Mouse (Mus musculus): ENCODE measurements around the gene Pax7.

Gene Pax7

DNA sequence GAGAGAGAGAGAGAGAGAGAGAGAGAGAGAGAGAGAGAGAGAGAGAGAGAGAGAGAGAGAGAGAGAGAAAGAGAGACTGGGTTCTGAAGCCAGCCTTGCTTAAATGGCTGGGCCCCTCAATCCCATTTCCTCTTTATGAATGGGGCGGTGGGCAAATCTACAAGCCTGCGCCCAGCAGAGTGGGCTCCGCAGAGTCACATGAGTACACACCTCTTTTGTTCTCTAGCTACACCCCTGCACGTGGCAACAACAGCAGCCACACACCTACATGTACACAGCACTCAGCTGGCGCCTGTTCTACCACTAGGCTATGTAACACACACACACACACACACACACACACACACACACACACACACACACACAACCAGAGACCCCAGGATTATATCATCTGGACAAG lies 21.9 kb downstream of the Pax7 start:
- DNase-seq (ENCODE audit: low spot score), result no peak

DNA sequence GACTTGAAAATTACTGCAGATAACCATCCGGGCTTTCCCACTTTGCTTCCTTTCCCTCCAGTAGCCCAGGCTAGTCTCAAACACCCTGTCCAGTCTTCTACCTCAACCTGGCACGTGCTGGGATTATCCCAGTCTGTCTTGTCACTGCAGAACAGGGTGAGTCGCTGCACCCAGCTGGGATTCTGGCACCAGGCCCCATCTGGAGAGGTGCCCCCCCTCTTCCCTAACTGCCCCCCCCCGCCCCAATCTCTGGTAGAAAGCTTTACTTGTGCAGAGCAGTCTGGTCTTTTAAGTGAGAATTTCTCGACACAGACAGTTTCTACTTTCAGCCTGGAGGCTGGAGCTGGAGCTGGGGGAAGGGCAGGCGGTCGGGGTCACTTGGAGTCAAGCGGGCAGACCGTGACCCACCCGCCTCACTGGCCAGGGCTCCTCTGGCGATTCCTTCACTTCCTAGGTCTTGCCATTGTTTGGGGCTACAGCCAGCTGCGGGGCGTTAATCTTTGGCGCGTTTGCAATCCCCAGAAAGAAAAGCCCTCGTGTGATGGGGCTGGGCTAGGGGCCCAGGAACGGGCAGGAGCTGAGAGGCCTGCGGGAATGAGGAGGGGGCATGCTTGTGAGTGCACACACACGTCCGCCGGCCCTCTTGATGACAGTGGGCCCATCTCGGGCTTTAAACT lies 22.4 kb downstream of the Pax7 start:
- DNase-seq (ENCODE audit: low spot score), result no peak

DNA sequence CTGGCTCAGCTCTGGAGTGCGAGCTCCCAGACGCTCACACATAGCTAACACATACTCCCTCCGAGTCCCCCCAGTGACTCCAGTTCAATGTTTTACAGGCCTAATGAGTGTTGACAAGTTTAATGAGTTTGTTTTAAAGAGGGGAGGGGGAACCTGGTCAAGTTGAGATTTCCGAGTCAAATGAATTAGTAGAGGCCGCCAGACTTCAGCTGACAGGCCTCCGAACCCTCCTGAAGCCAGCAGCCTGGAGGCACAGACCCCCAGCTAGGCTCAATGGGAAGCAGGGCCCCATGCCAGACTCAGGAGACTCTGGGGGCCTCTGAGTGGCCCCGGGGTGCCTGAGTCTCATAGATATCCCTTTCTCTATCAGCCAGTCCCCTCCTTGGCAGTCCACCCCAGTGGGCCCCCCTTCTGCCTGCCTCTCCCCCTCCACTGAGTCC lies 23.9 kb downstream of the Pax7 start:
- DNase-seq (ENCODE audit: low spot score), result no peak

DNA sequence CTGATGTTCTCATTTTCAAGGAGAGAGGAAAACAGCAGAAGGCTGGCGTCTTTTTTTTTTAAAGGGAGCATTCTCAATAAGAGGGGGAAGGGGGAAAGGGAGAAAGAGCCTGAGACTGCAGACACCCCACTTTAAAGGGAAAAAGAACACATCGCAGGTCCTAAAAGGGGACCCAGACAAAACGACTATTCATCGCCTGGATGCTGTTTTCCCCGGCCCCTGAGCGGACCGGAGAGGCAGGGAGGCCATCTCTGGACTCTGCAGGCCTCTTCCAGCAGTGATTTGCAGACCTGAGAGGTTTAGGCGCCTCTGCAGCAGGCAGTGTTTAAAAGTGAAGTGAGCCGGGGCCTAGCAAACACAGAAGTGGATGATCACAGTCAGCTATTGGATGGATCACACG lies 25.5 kb downstream of the Pax7 start:
- no peak for DNase-seq (ENCODE audit: low spot score)

DNA sequence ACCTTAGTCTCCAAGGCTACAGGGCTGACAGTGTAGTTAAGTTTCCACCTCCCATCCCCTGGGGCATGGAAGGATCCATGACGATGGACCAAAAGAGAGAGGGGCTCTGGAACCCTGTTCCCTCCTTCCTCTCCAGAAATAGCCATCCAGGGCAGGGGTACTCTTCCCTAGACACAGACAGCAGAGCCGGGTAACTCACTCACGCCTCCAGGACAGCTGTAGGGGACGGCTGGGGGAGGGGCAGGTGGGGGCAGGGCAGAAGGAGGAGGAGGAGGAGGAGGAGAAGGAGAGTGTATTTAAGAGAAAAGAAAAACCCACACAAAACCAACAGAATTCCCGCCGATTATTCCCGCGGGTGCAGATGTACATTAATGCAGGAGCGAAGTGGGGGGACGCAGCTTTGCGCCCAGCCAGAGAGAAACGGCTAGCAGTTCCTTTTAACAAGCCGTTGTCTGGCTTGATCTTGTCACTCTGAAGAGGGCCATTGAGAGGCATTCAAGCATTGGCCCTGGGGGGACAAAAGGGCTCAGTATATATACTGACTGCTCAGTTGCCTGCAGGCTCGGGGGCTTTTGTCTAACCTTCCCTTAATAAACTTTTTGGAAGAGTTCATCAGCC lies 26.0 kb downstream of the Pax7 start:
- DNase-seq (ENCODE audit: low spot score), result no peak

DNA sequence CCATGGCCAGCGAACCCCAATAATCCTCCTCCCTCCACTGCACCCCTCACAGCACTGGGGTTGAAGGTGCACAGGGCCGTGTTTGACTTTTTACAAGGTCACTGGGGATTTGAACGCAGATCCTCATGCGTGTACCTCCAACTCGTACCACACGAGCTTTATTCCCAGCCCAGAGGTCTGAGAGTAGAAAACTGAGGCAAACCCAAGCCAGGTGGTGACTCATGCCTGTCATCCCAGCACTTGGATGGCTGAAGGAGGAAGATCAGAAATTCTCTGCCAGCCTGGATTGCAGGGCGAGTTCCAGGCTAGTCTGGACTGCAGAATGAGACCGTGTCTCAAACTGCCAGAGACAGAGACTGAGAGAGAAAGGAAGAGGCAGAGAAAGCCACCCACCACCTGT lies 28.4 kb downstream of the Pax7 start:
- no peak for DNase-seq (ENCODE audit: low spot score)

DNA sequence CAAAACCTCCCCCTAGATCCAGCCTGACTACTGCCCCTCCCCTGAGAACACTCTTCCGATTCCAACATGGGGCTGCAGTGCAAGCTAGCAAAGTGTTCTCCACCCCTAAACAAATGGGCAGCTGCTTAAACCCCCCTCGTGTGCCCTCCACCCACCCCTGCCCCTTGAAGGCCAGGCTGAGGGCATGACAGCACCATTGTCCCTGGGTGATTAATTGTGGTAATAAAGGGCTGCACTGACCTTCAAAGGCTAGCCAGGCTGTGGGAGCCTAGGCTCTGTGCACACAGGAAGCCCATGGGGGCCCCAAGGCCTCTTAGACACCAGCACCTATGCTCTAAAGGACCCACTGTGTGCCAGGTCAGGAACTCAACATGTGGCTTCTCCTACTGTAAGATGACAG lies 29.3 kb downstream of the Pax7 start:
- no peak for DNase-seq (ENCODE audit: low spot score)

DNA sequence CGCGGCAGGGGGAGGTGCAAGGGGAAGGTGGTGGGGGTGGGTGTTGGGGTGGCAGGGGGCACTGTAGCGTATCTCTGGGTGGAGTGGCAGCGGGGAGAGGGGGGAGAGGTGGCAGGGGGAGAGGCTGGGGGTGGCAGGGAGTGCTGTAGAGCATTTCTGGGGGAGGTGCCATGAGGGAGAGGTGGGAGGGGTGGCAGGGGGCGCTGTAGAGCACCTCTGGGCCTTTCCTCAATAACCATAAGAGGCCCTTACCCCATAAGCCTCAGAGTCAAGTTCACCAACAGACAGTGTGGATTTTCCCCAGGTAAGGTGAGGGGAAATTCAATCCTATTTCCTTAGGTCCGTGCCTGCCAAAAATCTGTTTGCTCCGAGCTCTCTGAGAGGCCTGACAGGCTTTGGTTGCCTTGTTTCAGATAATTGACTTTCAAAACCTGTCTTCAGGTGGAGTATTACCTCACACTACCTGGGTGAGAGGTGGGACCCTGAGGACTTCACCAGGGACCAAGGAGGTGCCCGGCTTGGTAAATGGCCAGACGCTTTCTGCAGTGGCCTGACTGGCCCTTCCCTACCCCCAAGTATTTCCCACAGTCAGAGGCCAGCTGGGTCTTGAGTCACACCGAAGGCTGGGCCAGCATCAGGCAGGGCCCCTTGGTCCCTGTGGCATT lies 33.8 kb downstream of the Pax7 start:
- no peak for DNase-seq (ENCODE audit: low spot score)

DNA sequence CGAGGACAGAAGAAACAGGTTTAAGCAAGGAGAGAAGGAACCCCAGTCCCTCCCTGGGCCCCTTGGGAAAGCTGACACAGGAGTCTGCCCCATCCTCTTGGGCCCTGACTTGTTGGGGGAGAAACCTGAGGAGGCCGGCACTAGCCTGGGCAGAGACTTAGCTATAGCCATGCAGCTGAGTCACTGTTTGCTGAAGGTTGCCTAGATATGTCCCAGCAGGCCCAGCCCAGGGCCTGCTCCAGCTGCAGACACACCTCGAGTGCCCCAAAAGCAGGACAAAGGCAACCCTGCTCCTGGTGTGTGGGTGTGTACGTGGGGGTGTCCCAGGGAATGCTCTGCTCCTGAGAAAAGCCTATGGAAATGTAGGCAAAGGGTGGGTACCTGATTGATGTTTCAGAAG lies 36.0 kb downstream of the Pax7 start:
- DNase-seq (ENCODE audit: low spot score), result no peak

DNA sequence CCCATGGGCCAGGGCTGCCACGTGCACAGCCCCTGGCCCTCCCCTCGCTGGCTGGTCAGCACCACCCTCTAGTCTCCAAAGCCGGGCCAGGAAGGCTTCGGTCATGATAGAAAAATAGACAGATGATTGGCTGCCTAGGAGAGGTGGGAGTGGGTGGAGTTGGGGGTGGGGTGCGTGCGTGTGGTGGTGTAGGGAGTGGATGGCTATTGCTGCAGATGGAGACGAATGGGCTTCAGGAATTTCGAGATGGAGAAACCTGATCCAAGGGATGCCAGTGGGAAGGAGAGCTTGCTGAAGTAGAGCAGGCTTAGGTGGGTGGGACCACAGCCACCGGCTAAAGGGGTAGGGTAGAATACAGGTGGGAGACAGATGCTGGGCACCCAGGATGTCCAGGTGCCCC lies 37.2 kb downstream of the Pax7 start:
- no peak for DNase-seq (ENCODE audit: low spot score)

DNA sequence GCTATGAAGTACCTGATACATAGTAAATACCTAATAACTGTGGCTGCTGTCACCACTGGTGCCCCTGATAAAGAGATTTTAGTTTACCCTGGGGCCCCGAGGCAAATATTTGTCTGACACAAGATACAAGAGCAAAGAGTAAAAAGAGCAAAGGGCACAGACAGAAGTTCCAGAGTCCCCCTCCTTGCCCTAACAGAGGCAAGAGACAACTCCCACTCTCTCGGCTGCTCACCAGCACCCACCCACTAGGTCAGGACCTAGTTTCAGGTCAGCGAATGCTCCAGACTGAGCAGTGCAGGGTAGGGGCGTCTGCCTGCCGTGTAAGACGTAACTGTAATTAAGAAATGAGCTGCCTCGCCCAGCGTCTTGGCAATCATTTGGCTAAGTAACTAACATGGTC lies 42.2 kb downstream of the Pax7 start:
- DNase-seq (ENCODE audit: low spot score), result no peak

DNA sequence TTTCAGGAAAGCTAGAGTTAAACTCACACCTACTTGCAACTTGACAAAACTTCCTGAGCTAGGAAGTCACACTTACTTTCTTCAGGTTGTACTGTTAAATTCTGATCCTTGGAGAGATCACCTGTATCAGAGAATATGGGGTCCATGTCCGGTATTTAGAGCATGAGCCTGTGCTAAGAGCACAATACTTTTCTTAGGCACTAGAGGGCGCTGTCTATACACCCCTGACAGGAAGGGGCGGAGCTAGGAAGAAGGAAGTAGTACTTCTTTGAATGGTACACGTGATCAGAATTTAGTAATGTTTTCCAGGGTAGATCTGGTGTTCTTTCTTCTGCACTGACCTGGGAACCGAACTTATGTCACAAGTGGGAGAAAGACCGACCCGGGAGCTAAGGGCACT lies 43.6 kb downstream of the Pax7 start:
- peak; percentile 61 for DNase-seq (ENCODE audit: low spot score)

DNA sequence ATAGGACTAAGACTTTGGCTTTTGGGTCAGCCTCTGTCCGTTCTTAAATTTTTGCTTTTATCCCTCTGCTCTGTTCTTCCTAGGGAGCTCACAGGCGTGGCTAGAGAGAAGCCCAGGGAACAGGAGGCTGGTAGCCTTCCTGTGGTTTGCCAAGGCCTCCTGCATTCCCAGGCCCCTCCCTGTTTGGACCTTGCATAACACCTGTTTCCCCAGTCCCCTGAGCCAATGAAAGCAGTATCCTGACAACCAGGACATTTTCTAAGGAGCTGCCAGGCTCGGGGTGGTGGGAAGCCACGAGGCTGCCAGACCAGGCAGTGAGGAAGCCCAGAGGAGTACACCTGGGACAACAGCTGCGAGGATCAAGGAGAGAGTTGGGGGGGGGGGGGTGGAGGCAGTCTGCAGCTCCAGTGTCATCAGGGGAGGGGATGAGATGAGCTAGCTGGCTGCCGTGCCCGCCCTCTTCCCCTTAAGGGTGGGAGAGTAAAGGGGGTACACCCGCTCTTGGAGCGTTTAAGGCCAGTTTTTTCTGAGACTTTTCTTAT lies 50.3 kb downstream of the Pax7 start:
- DNase-seq (ENCODE audit: low spot score), result no peak

DNA sequence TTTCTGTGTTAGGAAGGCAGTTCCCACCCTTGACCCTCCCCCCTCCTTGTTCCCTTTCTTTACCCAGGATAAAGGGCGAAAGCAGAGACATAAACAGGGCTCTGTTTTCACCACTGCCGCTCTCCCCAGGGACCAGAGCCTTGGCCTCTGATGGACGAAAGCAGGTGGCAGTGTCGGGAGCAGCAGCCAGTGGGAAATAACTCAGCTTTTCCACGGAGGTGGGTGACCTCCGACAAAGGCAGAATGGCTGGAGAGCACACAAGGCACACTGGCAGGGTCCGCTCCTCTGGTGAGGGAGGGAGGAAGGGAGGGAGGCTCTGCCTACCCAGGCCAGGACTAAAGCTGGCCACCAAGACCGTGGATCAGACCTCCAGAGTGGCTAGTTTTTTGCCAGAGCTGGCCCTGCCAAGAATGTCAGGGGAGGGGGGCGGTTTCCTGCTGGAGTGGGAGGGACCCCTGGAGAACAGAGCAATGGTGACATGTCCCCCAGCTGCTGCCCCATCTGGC lies 62.1 kb downstream of the Pax7 start:
- no peak for DNase-seq (ENCODE audit: low spot score)

DNA sequence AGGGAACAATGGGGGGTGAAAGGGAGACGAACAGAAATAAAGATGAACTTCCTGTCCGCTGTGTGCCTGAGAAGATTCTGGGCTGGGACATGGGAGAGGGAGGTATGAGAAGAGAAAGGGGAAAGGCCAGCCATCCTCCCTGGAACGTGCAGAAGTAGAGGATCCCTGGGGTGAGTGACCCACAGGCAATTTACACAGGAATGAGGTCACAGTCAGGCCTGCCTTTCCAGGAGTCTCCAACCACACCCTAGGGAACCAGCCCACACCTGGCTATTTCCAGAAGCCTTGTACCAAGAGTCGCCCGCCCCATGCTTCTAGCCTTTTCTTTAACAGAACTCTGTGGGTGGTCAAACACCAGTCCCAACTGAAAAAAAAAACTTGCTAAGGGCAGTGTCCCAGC lies 65.5 kb downstream of the Pax7 start:
- DNase-seq (ENCODE audit: low spot score), result no peak

DNA sequence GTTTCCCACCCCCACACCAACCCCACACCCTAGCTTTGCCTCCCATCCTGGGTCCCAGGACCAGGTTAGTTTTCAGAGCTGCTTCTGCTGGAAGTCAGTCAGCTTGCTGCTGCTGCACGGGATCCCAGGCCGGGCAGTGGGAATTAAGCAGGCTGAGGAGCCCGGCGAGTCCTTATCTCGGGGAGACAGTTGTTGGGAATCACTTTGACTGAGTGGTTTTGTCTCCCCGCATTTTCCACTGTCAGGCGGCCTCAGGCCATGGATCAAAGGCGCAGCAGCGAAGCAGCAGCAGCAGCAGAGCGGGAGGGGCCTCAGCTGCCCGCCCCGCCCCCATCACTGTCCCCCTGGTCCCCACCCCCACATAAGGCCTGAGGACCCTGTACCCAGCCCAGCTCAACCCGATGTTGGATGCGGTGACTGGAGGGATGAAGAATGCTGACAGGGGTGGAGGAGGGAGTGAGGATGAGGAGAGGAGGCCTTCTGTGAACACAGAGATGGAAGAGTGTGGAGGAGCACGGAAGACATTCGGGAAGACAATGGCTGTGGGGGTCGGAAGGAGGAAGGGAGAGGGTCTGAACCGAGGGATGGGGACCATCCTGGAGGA lies 66.1 kb downstream of the Pax7 start:
- DNase-seq (ENCODE audit: low spot score), result no peak

DNA sequence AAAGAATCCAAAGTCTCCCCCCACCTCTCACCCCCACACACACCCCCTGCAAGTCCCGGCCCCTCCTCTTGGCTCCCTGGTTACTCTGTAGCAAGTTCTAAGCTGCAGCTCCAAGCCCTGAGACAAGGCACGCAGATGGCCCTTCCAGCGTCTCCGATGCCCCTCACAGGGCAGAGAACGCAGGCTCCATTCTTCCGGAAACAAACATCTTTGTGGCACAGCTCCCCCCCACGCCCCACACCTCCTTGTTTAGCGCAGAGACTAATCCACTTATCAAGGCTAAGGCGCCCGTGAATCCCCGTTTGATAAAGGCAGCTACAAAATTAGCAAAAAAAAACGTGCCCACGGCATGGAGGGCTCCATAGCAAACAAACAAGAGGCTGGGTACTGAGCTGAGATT lies 71.4 kb downstream of the Pax7 start:
- no peak for DNase-seq (ENCODE audit: low spot score)

DNA sequence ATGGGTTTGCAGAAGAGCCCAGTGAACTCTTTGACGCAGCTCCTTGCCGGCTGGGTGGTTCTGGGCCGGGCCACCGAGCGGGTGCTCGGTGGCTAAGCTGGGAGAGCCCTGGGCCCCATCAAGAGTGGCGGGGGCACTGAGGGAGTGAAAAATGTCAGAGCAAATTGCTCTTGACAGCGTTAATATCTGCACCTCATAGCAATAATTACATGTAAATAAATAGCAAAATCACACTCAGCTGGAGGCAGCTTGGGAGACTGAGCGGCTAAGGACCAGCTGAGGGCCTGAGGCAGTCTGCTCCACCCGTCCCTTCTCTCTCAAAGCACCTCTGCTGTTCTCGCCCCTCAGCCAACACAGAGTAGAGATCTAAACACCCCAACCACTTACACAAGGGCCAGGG lies 72.6 kb downstream of the Pax7 start:
- DNase-seq (ENCODE audit: low spot score), result no peak

DNA sequence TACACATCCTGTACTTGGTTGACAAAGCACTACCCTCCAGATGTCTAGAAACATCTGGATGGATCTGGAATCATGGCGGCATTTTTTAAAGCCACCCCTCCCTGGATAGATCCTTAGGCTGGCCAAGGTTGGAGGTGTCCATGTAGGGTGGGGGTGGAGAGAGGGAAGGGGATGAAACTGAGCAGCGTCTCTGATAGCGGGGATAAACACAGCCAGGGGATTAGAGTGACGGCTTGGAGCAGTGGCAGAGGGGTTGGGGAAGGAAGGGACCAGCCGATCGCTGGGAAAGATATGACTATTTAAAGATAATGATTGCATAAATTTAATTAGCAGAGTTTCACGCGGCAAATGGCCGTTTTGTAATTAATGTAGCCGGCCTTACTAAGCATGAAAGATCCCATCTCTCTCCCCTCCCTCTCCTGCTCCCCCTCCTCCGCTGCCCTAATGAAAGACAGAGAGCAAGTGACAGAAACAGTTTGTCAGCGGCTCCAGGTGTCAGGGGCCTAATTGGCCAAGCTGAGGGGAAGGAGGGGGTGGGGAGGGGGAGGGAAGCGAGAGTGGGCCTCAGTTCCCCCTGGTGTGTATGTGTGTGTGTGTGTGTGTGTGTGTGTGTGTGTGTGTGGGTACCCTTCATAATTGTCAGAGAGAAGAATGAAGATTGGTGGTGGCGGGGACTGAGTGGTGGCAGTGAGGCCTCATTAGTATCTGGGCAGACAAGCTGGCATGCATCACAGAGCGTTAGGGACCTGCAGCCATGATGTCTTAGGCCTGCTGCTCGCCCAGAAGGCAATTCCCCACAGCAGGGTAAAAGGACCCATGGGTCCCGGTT lies 74.6 kb downstream of the Pax7 start:
- no peak for DNase-seq (ENCODE audit: low spot score)

DNA sequence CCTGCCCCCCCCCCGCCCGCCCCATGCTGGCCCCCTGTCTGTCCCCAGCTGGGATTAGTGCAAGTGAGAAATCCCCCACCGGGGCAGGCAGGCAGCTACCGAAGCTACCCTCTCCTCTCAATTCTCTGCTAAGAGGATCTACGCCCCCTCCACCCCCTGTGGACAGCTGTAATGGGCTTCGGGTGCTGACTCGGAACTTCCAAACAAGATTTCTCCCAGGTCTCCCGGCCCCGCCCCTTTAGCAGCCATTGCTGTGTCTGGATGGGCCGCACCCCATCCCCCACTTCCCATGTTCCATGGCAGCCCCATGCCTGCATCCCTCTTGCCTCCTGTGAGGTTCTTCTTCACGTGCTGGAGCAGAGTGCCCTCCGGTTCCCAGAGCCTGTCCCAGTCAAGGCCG lies 76.4 kb downstream of the Pax7 start:
- DNase-seq (ENCODE audit: low spot score), result no peak

DNA sequence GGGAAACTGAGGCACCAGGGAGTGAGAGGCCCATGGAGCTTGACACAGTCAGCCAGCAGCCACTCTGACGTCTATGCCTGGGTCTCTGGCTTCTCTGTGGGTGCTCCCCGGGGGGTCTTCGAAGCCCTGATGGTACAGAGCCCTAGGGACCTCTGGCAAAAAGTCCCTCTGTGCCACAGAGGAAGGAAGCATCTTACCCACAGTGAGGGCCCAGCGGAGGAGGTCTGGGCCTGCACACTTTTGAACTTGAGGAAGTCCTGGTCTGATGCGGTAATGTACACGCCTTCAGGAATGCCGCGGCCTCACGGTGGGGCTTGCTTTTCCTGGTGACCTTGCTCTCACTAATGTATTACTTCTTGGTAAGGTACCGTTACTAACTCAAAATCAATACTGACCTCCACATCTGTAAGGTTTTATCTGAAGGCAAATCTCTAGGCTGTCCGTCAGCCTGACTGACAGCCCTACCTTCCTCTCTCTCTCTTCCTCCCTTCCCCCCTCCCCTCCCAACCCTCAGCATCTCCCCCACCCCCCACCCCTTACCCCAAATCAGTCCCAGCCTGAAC lies 79.1 kb downstream of the Pax7 start:
- DNase-seq (ENCODE audit: low spot score), result no peak

DNA sequence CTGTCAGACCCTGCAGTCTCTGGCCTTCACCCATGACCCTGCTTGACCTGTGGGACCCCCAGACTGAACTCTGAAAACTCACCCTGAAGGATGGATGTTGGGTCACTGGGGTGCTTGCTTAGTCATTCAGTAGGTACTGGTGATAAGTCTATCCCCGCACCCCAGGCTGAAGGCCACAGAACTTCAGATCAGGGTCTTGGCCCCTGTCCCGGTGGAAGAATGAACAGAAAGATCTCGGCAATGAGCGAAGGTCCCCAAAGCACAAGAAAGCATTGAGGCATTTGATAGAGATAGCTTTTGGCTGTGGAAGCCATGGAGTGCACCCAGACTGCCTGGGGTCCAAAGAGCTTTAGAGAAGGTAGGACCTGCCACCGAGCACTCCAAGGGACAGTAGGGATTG lies 82.4 kb downstream of the Pax7 start:
- DNase-seq (ENCODE audit: low spot score), result no peak
